Mouse (Mus musculus): ENCODE measurements around the gene 0610040J01Rik. TPM values are rescaled to one million over a fixed set of nuclear protein-coding genes. Genes with fewer than 3 reads are reported as not detected.

0610040J01Rik gene
- total and polyA plus RNA-seq, 2 experiments from 2014 or later, result 4.8 to 7.5 TPM

DNA sequence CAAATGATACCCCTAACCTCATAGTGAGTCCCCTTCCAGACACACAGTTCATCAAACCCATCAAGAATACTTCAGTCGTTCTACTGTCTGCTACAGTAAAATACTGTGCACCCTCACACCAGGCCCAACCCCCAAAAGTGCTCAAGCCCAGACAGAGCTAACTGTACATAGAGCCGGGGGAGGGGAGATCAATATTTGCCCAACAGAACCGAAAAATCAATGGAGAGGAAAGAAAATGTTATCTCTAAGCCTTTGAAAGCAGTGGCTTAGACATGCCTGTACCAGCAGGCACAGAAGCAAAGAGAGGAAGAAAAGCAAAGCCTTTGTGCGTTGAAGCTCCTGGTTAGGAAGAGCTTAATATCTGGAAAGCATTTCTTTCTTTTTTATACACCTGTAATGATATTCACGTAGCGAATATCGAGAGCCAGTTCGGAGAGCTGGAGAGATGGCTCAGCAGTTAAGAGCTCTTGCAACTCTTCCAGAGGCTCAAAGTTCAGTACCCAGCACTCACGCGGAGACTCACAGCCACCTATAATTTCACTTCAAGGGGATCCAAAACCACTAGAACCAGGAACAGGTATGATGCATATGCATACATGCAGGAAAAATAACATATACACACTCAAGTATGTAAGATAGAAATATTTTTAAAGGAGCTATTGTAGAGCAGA, 23.9 kb upstream of the 0610040J01Rik start:
- no peak for TF ChIP-seq CTCF (IDR thresholded peaks at IDR 0.05; ENCODE audit: low read depth)

DNA sequence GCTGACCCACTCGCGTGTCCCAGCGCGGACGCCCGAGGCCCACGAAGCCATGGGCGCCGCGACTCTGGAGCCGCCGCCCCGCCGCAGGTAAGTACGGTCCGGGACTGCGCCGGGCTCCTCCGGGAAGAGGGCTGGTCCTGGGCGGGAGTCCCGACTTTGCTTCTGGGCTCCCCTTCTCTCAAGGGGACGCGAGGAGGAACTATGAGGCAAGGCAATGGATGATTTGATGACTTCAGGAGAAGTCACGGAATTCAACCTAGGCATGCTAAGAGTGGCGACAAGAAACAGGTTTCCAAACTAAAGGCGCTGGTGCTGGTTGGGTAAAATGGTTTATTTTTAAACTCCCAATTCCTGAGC, 324 bp downstream of the 0610040J01Rik start:
- H3K9me3 ChIP-seq (ENCODE audit: low read length), result no peaks in the 10 kb centered on the region
- H3K36me3 ChIP-seq (ENCODE audit: insufficient read depth, low read length), result no peaks in the 10 kb centered on the region
- no peaks in the 10 kb centered on the region for H3K4me1 ChIP-seq (ENCODE audit: insufficient read depth, low read length)
- H3K9ac ChIP-seq (replicated peaks; ENCODE audit: low read length), result peak overlapping the region; percentile 33; the same call in 1 of the 2 replicates
- TF ChIP-seq CTCF (IDR thresholded peaks at IDR 0.05; ENCODE audit: low read depth), result no peak
- H3K4me3 ChIP-seq (ENCODE audit: low read length), result peak overlapping the region; percentile 54
- no peak for DNase-seq (ENCODE audit: low spot score)
- H3K27me3 ChIP-seq (ENCODE audit: insufficient read depth, low read length), result peaks cover 6% of the 10 kb centered on the region; the same call in 1 of the 2 replicates
- H3K27ac ChIP-seq, result no peak overlapping the region
- WGBS, result 2% methylated on average over 26 of the region's 26 CpGs
- peak overlapping the region; percentile 91 for H3K4me2 ChIP-seq (ENCODE audit: low read depth, low read length)
- no peak for ATAC-seq

More for the DNA sequence above, 23.9 kb upstream of the 0610040J01Rik start:
- no peaks in the 10 kb centered on the region for H3K36me3 ChIP-seq (ENCODE audit: insufficient read depth, low read length)
- no peak overlapping the region for H3K4me2 ChIP-seq (ENCODE audit: low read depth, low read length)
- no peak overlapping the region for H3K9ac ChIP-seq (replicated peaks; ENCODE audit: low read length)
- H3K27ac ChIP-seq, result no peak overlapping the region
- H3K4me3 ChIP-seq (ENCODE audit: low read length), result no peak overlapping the region
- ATAC-seq (no peak), DNase-seq (ENCODE audit: low spot score) (no peak)
- H3K4me1 ChIP-seq (ENCODE audit: insufficient read depth, low read length), result no peaks in the 10 kb centered on the region
- 90% methylated on average over 10 of the region's 10 CpGs for WGBS
- no peaks in the 10 kb centered on the region for H3K27me3 ChIP-seq (ENCODE audit: insufficient read depth, low read length)
- no peaks in the 10 kb centered on the region for H3K9me3 ChIP-seq (ENCODE audit: low read length)

DNA sequence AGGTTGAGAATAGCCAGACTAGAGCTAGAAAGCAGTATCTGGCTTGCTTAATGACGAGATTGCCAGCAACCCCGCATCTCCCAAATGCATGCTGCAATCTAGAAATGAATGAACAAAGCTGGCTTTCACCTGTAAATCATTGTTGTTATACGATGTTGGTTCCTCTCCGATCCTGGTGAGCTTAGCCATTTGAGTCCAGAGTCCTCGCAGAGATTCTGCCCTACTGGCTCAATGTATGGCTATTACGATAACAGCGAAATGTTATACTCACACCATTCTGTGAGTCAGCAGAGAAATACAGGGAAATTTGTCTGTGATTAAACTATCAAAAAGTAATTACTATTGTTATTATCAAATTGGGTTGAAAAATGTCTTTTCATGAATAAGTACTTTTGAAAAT, 4.5 kb downstream of the 0610040J01Rik start:
- WGBS, result 90% methylated on average over 7 of the region's 7 CpGs
- no peaks in the 10 kb centered on the region for H3K4me1 ChIP-seq (ENCODE audit: insufficient read depth, low read length)
- H3K36me3 ChIP-seq (ENCODE audit: insufficient read depth, low read length), result no peaks in the 10 kb centered on the region
- no peak for TF ChIP-seq CTCF (IDR thresholded peaks at IDR 0.05; ENCODE audit: low read depth)
- ATAC-seq, result no peak
- no peaks in the 10 kb centered on the region for H3K9me3 ChIP-seq (ENCODE audit: low read length)
- no peak for DNase-seq (ENCODE audit: low spot score)
- no peak overlapping the region for H3K27ac ChIP-seq
- no peak overlapping the region for H3K9ac ChIP-seq (replicated peaks; ENCODE audit: low read length)
- peaks cover 6% of the 10 kb centered on the region; the same call in 1 of the 2 replicates for H3K27me3 ChIP-seq (ENCODE audit: insufficient read depth, low read length)
- no peak overlapping the region for H3K4me3 ChIP-seq (ENCODE audit: low read length)
- H3K4me2 ChIP-seq (ENCODE audit: low read depth, low read length), result no peak overlapping the region

- H3K36me3 ChIP-seq (ENCODE audit: insufficient read depth, low read length), result no peaks in the 10 kb centered on the region
- TF ChIP-seq CTCF (IDR thresholded peaks at IDR 0.05; ENCODE audit: low read depth), result no peak
- no peak overlapping the region for H3K4me3 ChIP-seq (ENCODE audit: low read length)
- whole genome bisulfite sequencing, result 72% methylated on average over 5 of the region's 5 CpGs
- peaks cover 4% of the 10 kb centered on the region; the same call in 1 of the 2 replicates for H3K27me3 ChIP-seq (ENCODE audit: insufficient read depth, low read length)
- no peaks in the 10 kb centered on the region for H3K4me1 ChIP-seq (ENCODE audit: insufficient read depth, low read length)
- no peak overlapping the region for H3K27ac ChIP-seq
- H3K9ac ChIP-seq (replicated peaks; ENCODE audit: low read length), result no peak overlapping the region
- DNase-seq (ENCODE audit: low spot score) (no peak), ATAC-seq (no peak)
- no peaks in the 10 kb centered on the region for H3K9me3 ChIP-seq (ENCODE audit: low read length)
- no peak overlapping the region for H3K4me2 ChIP-seq (ENCODE audit: low read depth, low read length)
Observed at GRCm38 (mm10) chr5:63817270-63817669, 5.1 kb downstream of the 0610040J01Rik start.

- 57% methylated on average over 4 of the region's 4 CpGs for WGBS
- no peaks in the 10 kb centered on the region for H3K4me1 ChIP-seq (ENCODE audit: insufficient read depth, low read length)
Observed at GRCm38 (mm10) chr5:63818975-63819374, 6.8 kb downstream of the 0610040J01Rik start.

DNA sequence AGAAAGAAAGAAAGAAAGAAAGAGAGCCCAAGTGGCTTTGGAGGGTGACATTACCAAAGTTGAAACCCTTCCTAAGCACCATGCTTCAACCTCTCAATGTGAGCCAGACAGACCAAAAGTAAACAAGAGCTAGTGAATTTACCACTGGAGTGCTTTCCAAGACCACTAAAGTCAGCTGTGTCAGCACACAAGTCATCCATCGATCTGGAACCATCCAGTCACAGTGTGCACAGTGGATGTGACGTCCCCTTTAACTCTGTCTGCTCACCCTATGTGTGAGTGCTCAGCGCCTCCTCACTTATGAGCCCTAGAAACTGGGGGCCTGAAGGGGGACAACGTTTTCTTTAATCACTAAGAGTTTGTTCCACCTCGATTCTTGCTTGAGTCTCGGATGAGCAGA, 7.4 kb downstream of the 0610040J01Rik start:
- Histone ChIP-seq H3K9ac (replicated peaks; ENCODE audit: low read length) (no peak overlapping the region), H3K27ac (no peak overlapping the region), H3K9me3 (ENCODE audit: low read length) (no peaks in the 10 kb centered on the region), H3K36me3 (ENCODE audit: insufficient read depth, low read length) (no peaks in the 10 kb centered on the region), H3K27me3 (ENCODE audit: insufficient read depth, low read length) (no peaks in the 10 kb centered on the region), H3K4me2 (ENCODE audit: low read depth, low read length) (no peak overlapping the region), H3K4me3 (ENCODE audit: low read length) (no peak overlapping the region), H3K4me1 (ENCODE audit: insufficient read depth, low read length) (no peaks in the 10 kb centered on the region)
- ATAC-seq (no peak), DNase-seq (ENCODE audit: low spot score) (no peak)
- 82% methylated on average over 6 of the region's 6 CpGs for whole genome bisulfite sequencing
- TF ChIP-seq CTCF (IDR thresholded peaks at IDR 0.05; ENCODE audit: low read depth), result no peak

More at GRCm38 (mm10) chr5:63818975-63819374, 6.8 kb downstream of the 0610040J01Rik start:
- Histone ChIP-seq H3K4me3 (ENCODE audit: low read length) (no peak overlapping the region), H3K27me3 (ENCODE audit: insufficient read depth, low read length) (no peaks in the 10 kb centered on the region), H3K4me2 (ENCODE audit: low read depth, low read length) (no peak overlapping the region), H3K9ac (replicated peaks; ENCODE audit: low read length) (no peak overlapping the region), H3K36me3 (ENCODE audit: insufficient read depth, low read length) (no peaks in the 10 kb centered on the region), H3K9me3 (ENCODE audit: low read length) (no peaks in the 10 kb centered on the region), H3K27ac (no peak overlapping the region)
- DNase-seq (ENCODE audit: low spot score) (no peak), ATAC-seq (no peak)
- TF ChIP-seq CTCF (IDR thresholded peaks at IDR 0.05; ENCODE audit: low read depth), result no peak

GRCm38 (mm10) chr5:63821176-63821575, 9.0 kb downstream of the 0610040J01Rik start:
- no peaks in the 10 kb centered on the region for H3K9me3 ChIP-seq (ENCODE audit: low read length)
- no peak overlapping the region for H3K4me3 ChIP-seq (ENCODE audit: low read length)
- DNase-seq (ENCODE audit: low spot score) (no peak), ATAC-seq (no peak)
- no peaks in the 10 kb centered on the region for H3K27me3 ChIP-seq (ENCODE audit: insufficient read depth, low read length)
- no peak overlapping the region for H3K27ac ChIP-seq
- no peak overlapping the region for H3K9ac ChIP-seq (replicated peaks; ENCODE audit: low read length)
- no peak overlapping the region for H3K4me2 ChIP-seq (ENCODE audit: low read depth, low read length)
- 87% methylated on average over 5 of the region's 5 CpGs for WGBS
- TF ChIP-seq CTCF (IDR thresholded peaks at IDR 0.05; ENCODE audit: low read depth), result no peak
- H3K4me1 ChIP-seq (ENCODE audit: insufficient read depth, low read length), result no peaks in the 10 kb centered on the region
- H3K36me3 ChIP-seq (ENCODE audit: insufficient read depth, low read length), result no peaks in the 10 kb centered on the region
